Mouse (Mus musculus): ENCODE results near the gene Rps6ka5. TPM values are rescaled to one million over a fixed set of nuclear protein-coding genes. Genes with fewer than 3 reads are reported as not detected.

The Rps6ka5 gene
- polyA plus RNA-seq, 1 experiment from 2014 or later = 3.8 TPM

Other genes with a start within 250 kb of the Rps6ka5 start
- gene Ttc7b, start 206.2 kb downstream of the Rps6ka5 start, polyA plus RNA-seq (2014; fragmentation: Nextera tagmentation; extraction: Ambion mirVana) = 6.5 and 10.0 TPM in 2 replicates
- 0.25 and 1.2 TPM in 2 replicates for gene Dglucy, start 52.1 kb upstream of the Rps6ka5 start, polyA plus RNA-seq (2014; fragmentation: Nextera tagmentation; extraction: Ambion mirVana)
- gene Gpr68, start 181.2 kb upstream of the Rps6ka5 start, polyA plus RNA-seq (2014; fragmentation: Nextera tagmentation; extraction: Ambion mirVana) = 0.07 and 0.08 TPM in 2 replicates